Mouse (Mus musculus): Measurements from ENCODE around the gene Il1r2.

Gene Il1r2
- long read RNA-seq, experiment 1: 0 reads
- long read RNA-seq, experiment 2: 0 reads

- intact Hi-C loops (cut with DNase I): no loop called here
Observed at GRCm38 (mm10) chr1:40073779-40074178, at the start of gene Il1r2. Gene Il1r2, plus strand, starts transcription at chr1:40074079.

GRCm38 (mm10) chr1:40024554-40025320, 49.1 kb upstream of the Il1r2 start:
- intact Hi-C loops (cut with DNase I): no loop called here

GRCm38 (mm10) chr1:40025416-40025815, 48.5 kb upstream of the Il1r2 start:
- intact Hi-C loops (cut with DNase I): no loop called here

GRCm38 (mm10) chr1:40027116-40027620, 46.7 kb upstream of the Il1r2 start:
- intact Hi-C loops (cut with DNase I): no loop called here

GRCm38 (mm10) chr1:40028207-40028998, 45.5 kb upstream of the Il1r2 start:
- intact Hi-C loops (cut with DNase I): no loop called here

GRCm38 (mm10) chr1:40029597-40029996, 44.3 kb upstream of the Il1r2 start:
- intact Hi-C loops (cut with DNase I): no loop called here

- intact Hi-C loops (cut with DNase I): no loop called here
Observed at GRCm38 (mm10) chr1:40030287-40030975, 43.4 kb upstream of the Il1r2 start.

- intact Hi-C loops (cut with DNase I): no loop called here
Observed at GRCm38 (mm10) chr1:40030976-40031356, 42.9 kb upstream of the Il1r2 start.

GRCm38 (mm10) chr1:40031626-40032025, 42.3 kb upstream of the Il1r2 start:
- intact Hi-C loops (cut with DNase I): no loop called here

- intact Hi-C loops (cut with DNase I): no loop called here
Observed at GRCm38 (mm10) chr1:40033315-40033714, 40.6 kb upstream of the Il1r2 start.

GRCm38 (mm10) chr1:40033743-40034420, 40.0 kb upstream of the Il1r2 start:
- intact Hi-C loops (cut with DNase I): no loop called here

GRCm38 (mm10) chr1:40037831-40038230, 36.0 kb upstream of the Il1r2 start:
- intact Hi-C loops (cut with DNase I): no loop called here

GRCm38 (mm10) chr1:40045686-40046085, 28.2 kb upstream of the Il1r2 start:
- intact Hi-C loops (cut with DNase I): no loop called here

GRCm38 (mm10) chr1:40046600-40046999, 27.3 kb upstream of the Il1r2 start:
- intact Hi-C loops (cut with DNase I): no loop called here

GRCm38 (mm10) chr1:40051157-40051556, 22.7 kb upstream of the Il1r2 start:
- intact Hi-C loops (cut with DNase I): no loop called here

GRCm38 (mm10) chr1:40052156-40052555, 21.7 kb upstream of the Il1r2 start:
- intact Hi-C loops (cut with DNase I): no loop called here

GRCm38 (mm10) chr1:40053071-40053470, 20.8 kb upstream of the Il1r2 start:
- intact Hi-C loops (cut with DNase I): no loop called here

GRCm38 (mm10) chr1:40055051-40055450, 18.8 kb upstream of the Il1r2 start:
- intact Hi-C loops (cut with DNase I): no loop called here

GRCm38 (mm10) chr1:40055963-40056362, 17.9 kb upstream of the Il1r2 start:
- intact Hi-C loops (cut with DNase I): no loop called here

GRCm38 (mm10) chr1:40057351-40057750, 16.5 kb upstream of the Il1r2 start:
- intact Hi-C loops (cut with DNase I): no loop called here

GRCm38 (mm10) chr1:40058013-40058412, 15.9 kb upstream of the Il1r2 start:
- intact Hi-C loops (cut with DNase I): no loop called here
